Mouse (Mus musculus): ENCODE measurements at regions not wholly inside any gene's neighbourhood (a gene's known extent, or its start where the extent isn't known, plus 50 kb on each side); places are given as distances from the start of the nearest gene placed in this dataset.

DNA sequence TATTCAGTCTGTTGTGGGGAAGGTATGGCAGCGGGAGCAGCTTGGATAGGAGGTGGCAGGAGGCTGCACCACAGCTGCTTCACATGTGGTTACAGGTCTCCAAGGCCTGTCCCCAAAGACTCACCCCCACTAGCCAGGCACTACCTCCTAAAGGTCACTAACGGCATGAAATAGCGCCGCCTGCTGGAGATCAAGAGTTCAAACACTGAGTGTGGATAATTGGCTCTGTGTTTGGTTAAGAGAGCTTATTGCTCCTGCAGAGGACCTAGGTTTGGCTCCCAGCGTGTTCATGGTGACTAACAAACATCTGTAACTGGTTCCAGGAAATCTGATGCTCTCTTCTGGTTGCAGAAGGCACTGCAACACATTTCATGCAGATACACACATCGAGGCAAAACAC, 514.1 kb downstream of the Zfp536 start:
- H3K4me1 ChIP-seq (ENCODE audit: control insufficient read depth in 2 of 2, insufficient read depth in 2 of 2, low read length in 2 of 2): peaks cover 3 to 4% of the 10 kb centered on the region in 2 experiments; a peak in 1 of 4 replicates
- 49% methylated on average over 6 of the region's 6 CpGs for whole genome bisulfite sequencing
- H3K4me3 ChIP-seq (ENCODE audit: control insufficient read depth in 1 of 2, insufficient read depth in 1 of 2, low read depth in 1 of 2, low read length in 2 of 2): no peak overlapping the region
- H3K27me3 ChIP-seq (ENCODE audit: control insufficient read depth, insufficient read depth, low read length): no peaks in the 10 kb centered on the region
- H3K9ac ChIP-seq (ENCODE audit: low read length): no peak overlapping the region
- H3K4me2 ChIP-seq (ENCODE audit: low read length): no peak overlapping the region
- no peaks in the 10 kb centered on the region for H3K36me3 ChIP-seq (ENCODE audit: control insufficient read depth, insufficient read depth, low read length)
- ATAC-seq (ENCODE audit: insufficient number of reproducible peaks, insufficient read depth, low FRiP score, low read depth): no peak
- no peaks in the 10 kb centered on the region for H3K9me3 ChIP-seq (ENCODE audit: control insufficient read depth, low read length)
- no peak overlapping the region for H3K27ac ChIP-seq (replicated peaks in 1 of 2; ENCODE audit: control insufficient read depth in 1 of 2, insufficient read depth in 1 of 2, low read depth in 2 of 2, low read length in 2 of 2)

- H3K9ac ChIP-seq (ENCODE audit: low read length): no peak overlapping the region
- ATAC-seq (ENCODE audit: insufficient number of reproducible peaks, insufficient read depth, low FRiP score, low read depth): no peak
Measured at GRCm38 (mm10) chr7:37262846-37263245, 510.6 kb downstream of the Zfp536 start.

DNA sequence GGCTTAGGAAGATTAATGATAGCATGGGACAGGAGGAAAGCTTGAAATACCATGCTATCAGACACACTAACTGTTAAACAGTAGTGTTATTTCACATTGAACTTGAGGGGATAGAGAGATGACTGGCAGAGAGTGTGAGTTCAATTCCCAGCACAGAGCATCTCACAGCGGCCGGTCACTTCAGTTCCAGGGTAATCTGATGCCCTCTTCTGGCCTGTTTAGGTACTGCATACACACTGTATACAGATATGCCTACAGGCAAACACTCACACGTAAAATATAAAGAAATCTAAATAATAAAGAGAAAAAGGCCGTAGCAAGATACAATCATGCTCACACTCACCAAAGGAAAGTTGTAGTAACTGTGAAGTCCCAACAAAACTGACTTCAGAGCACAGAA, 506.0 kb downstream of the Zfp536 start:
- H3K4me1 ChIP-seq (ENCODE audit: control insufficient read depth in 2 of 2, insufficient read depth in 2 of 2, low read length in 2 of 2): no peaks in the 10 kb centered on the region
- H3K9me3 ChIP-seq (ENCODE audit: control insufficient read depth, low read length): peaks cover 5% of the 10 kb centered on the region; the same call in 1 of the 2 replicates
- 72% methylated on average over 4 of the region's 4 CpGs for WGBS
- no peak overlapping the region for H3K27ac ChIP-seq (replicated peaks in 1 of 2; ENCODE audit: control insufficient read depth in 1 of 2, insufficient read depth in 1 of 2, low read depth in 2 of 2, low read length in 2 of 2)
- no peaks in the 10 kb centered on the region for H3K27me3 ChIP-seq (ENCODE audit: control insufficient read depth, insufficient read depth, low read length)
- no peaks in the 10 kb centered on the region for H3K36me3 ChIP-seq (ENCODE audit: control insufficient read depth, insufficient read depth, low read length)
- H3K4me2 ChIP-seq (ENCODE audit: low read length): no peak overlapping the region
- H3K9ac ChIP-seq (ENCODE audit: low read length): no peak overlapping the region
- no peak for ATAC-seq (ENCODE audit: insufficient number of reproducible peaks, insufficient read depth, low FRiP score, low read depth)
- H3K4me3 ChIP-seq (ENCODE audit: control insufficient read depth in 1 of 2, insufficient read depth in 1 of 2, low read depth in 1 of 2, low read length in 2 of 2): no peak overlapping the region

More at GRCm38 (mm10) chr7:37262846-37263245, 510.6 kb downstream of the Zfp536 start:
- Histone ChIP-seq H3K4me2 (ENCODE audit: low read length) (no peak overlapping the region), H3K9me3 (ENCODE audit: control insufficient read depth, low read length) (no peaks in the 10 kb centered on the region), H3K4me1 (ENCODE audit: control insufficient read depth in 2 of 2, insufficient read depth in 2 of 2, low read length in 2 of 2) (no peaks in the 10 kb centered on the region), H3K36me3 (ENCODE audit: control insufficient read depth, insufficient read depth, low read length) (no peaks in the 10 kb centered on the region), H3K4me3 (ENCODE audit: control insufficient read depth in 1 of 2, insufficient read depth in 1 of 2, low read depth in 1 of 2, low read length in 2 of 2) (no peak overlapping the region), H3K27me3 (ENCODE audit: control insufficient read depth, insufficient read depth, low read length) (no peaks in the 10 kb centered on the region), H3K27ac (replicated peaks in 1 of 2; ENCODE audit: control insufficient read depth in 1 of 2, insufficient read depth in 1 of 2, low read depth in 2 of 2, low read length in 2 of 2) (no peak overlapping the region)
- WGBS: 47% methylated on average over 3 of the region's 3 CpGs

- no peak for ATAC-seq (ENCODE audit: insufficient number of reproducible peaks, insufficient read depth, low FRiP score, low read depth)
- H3K4me3 ChIP-seq (ENCODE audit: control insufficient read depth in 1 of 2, insufficient read depth in 1 of 2, low read depth in 1 of 2, low read length in 2 of 2): no peak overlapping the region
- H3K36me3 ChIP-seq (ENCODE audit: control insufficient read depth, insufficient read depth, low read length): no peaks in the 10 kb centered on the region
- H3K27me3 ChIP-seq (ENCODE audit: control insufficient read depth, insufficient read depth, low read length): no peaks in the 10 kb centered on the region
- H3K4me2 ChIP-seq (ENCODE audit: low read length): no peak overlapping the region
- no peaks in the 10 kb centered on the region for H3K4me1 ChIP-seq (ENCODE audit: control insufficient read depth in 2 of 2, insufficient read depth in 2 of 2, low read length in 2 of 2)
- peaks cover 5% of the 10 kb centered on the region; the same call in 1 of the 2 replicates for H3K9me3 ChIP-seq (ENCODE audit: control insufficient read depth, low read length)
- 77% methylated on average over 3 of the region's 3 CpGs for WGBS
- H3K27ac ChIP-seq (replicated peaks in 1 of 2; ENCODE audit: control insufficient read depth in 1 of 2, insufficient read depth in 1 of 2, low read depth in 2 of 2, low read length in 2 of 2): no peak overlapping the region
- H3K9ac ChIP-seq (ENCODE audit: low read length): no peak overlapping the region
Measured at GRCm38 (mm10) chr7:37270841-37271240, 502.6 kb downstream of the Zfp536 start.

DNA sequence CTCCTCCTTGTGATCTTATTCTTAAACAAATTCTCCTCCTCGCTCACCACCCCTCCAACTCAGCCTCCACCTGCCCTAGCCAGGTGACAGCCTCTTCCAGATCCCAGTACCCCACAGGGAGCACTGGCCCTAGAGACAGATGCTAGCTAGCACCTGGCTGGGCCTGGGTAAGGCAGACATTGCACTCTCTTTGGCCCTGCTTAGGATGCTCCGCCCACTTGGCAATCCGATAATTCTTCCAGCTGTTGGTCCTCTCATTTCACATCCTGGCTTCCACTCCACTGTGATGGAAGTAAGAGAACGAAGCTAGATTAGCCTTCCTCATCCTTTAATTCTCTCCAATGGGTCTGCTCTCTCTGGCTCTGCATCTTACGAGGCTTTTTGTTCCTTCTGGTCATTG, 483.4 kb downstream of the Zfp536 start:
- Histone ChIP-seq H3K4me2 (ENCODE audit: low read length) (no peak overlapping the region), H3K4me3 (ENCODE audit: control insufficient read depth in 1 of 2, insufficient read depth in 1 of 2, low read depth in 1 of 2, low read length in 2 of 2) (no peak overlapping the region), H3K9me3 (ENCODE audit: control insufficient read depth, low read length) (no peaks in the 10 kb centered on the region), H3K9ac (ENCODE audit: low read length) (no peak overlapping the region), H3K4me1 (ENCODE audit: control insufficient read depth in 2 of 2, insufficient read depth in 2 of 2, low read length in 2 of 2) (peaks cover 0 to 3% of the 10 kb centered on the region in 2 experiments; a peak in 2 of 4 replicates), H3K27me3 (ENCODE audit: control insufficient read depth, insufficient read depth, low read length) (no peaks in the 10 kb centered on the region), H3K36me3 (ENCODE audit: control insufficient read depth, insufficient read depth, low read length) (no peaks in the 10 kb centered on the region), H3K27ac (replicated peaks in 1 of 2; ENCODE audit: control insufficient read depth in 1 of 2, insufficient read depth in 1 of 2, low read depth in 2 of 2, low read length in 2 of 2) (no peak overlapping the region)
- ATAC-seq (ENCODE audit: insufficient number of reproducible peaks, insufficient read depth, low FRiP score, low read depth): no peak
- 32% methylated on average over 5 of the region's 5 CpGs for WGBS

GRCm38 (mm10) chr7:37290493-37291045, 482.9 kb downstream of the Zfp536 start:
- WGBS: 32% methylated on average over 19 of the region's 19 CpGs
- no peak for ATAC-seq (ENCODE audit: insufficient number of reproducible peaks, insufficient read depth, low FRiP score, low read depth)
- Histone ChIP-seq H3K36me3 (ENCODE audit: control insufficient read depth, insufficient read depth, low read length) (no peaks in the 10 kb centered on the region), H3K27me3 (ENCODE audit: control insufficient read depth, insufficient read depth, low read length) (no peaks in the 10 kb centered on the region), H3K9ac (ENCODE audit: low read length) (no peak overlapping the region), H3K4me3 (ENCODE audit: control insufficient read depth in 1 of 2, insufficient read depth in 1 of 2, low read depth in 1 of 2, low read length in 2 of 2) (no peak overlapping the region), H3K4me2 (ENCODE audit: low read length) (no peak overlapping the region), H3K4me1 (ENCODE audit: control insufficient read depth in 2 of 2, insufficient read depth in 2 of 2, low read length in 2 of 2) (peaks cover 0 to 3% of the 10 kb centered on the region in 2 experiments; a peak in 2 of 4 replicates), H3K9me3 (ENCODE audit: control insufficient read depth, low read length) (no peaks in the 10 kb centered on the region), H3K27ac (replicated peaks in 1 of 2; ENCODE audit: control insufficient read depth in 1 of 2, insufficient read depth in 1 of 2, low read depth in 2 of 2, low read length in 2 of 2) (no peak overlapping the region)

DNA sequence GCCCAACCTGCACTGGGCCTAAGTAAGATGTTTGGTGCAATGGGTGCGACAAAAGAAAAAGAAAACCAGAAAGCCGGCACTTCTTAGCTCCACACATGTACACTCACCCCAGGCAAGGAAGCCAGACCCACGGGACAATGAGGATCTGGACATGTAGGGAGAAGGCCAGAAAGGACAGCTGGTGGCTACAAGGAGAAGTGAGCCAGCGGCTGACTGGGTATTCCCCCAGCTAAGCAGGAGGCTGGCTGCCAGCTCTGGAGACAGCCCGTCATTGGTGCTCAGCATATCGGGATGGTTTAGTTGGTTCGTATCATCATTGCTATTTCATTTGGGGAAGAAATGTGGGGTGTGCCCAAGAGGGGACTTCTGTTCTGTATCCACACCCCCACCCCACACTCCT, 481.7 kb downstream of the Zfp536 start:
- no peak overlapping the region for H3K4me3 ChIP-seq (ENCODE audit: control insufficient read depth in 1 of 2, insufficient read depth in 1 of 2, low read depth in 1 of 2, low read length in 2 of 2)
- H3K27ac ChIP-seq (replicated peaks in 1 of 2; ENCODE audit: control insufficient read depth in 1 of 2, insufficient read depth in 1 of 2, low read depth in 2 of 2, low read length in 2 of 2): no peak overlapping the region
- H3K4me1 ChIP-seq (ENCODE audit: control insufficient read depth in 2 of 2, insufficient read depth in 2 of 2, low read length in 2 of 2): peaks cover 0 to 3% of the 10 kb centered on the region in 2 experiments; a peak in 2 of 4 replicates
- no peaks in the 10 kb centered on the region for H3K27me3 ChIP-seq (ENCODE audit: control insufficient read depth, insufficient read depth, low read length)
- 81% methylated on average over 7 of the region's 7 CpGs for WGBS
- no peak overlapping the region for H3K9ac ChIP-seq (ENCODE audit: low read length)
- no peaks in the 10 kb centered on the region for H3K9me3 ChIP-seq (ENCODE audit: control insufficient read depth, low read length)
- no peaks in the 10 kb centered on the region for H3K36me3 ChIP-seq (ENCODE audit: control insufficient read depth, insufficient read depth, low read length)
- ATAC-seq (ENCODE audit: insufficient number of reproducible peaks, insufficient read depth, low FRiP score, low read depth): no peak
- no peak overlapping the region for H3K4me2 ChIP-seq (ENCODE audit: low read length)

- Histone ChIP-seq H3K27ac (replicated peaks in 1 of 2; ENCODE audit: control insufficient read depth in 1 of 2, insufficient read depth in 1 of 2, low read depth in 2 of 2, low read length in 2 of 2) (no peak overlapping the region), H3K4me3 (ENCODE audit: control insufficient read depth in 1 of 2, insufficient read depth in 1 of 2, low read depth in 1 of 2, low read length in 2 of 2) (no peak overlapping the region), H3K4me2 (ENCODE audit: low read length) (no peak overlapping the region), H3K9me3 (ENCODE audit: control insufficient read depth, low read length) (no peaks in the 10 kb centered on the region), H3K36me3 (ENCODE audit: control insufficient read depth, insufficient read depth, low read length) (no peaks in the 10 kb centered on the region), H3K27me3 (ENCODE audit: control insufficient read depth, insufficient read depth, low read length) (no peaks in the 10 kb centered on the region), H3K9ac (ENCODE audit: low read length) (no peak overlapping the region), H3K4me1 (ENCODE audit: control insufficient read depth in 2 of 2, insufficient read depth in 2 of 2, low read length in 2 of 2) (peaks cover 0 to 3% of the 10 kb centered on the region in 2 experiments; a peak in 2 of 4 replicates)
- 77% methylated on average over 9 of the region's 9 CpGs for WGBS
- no peak for ATAC-seq (ENCODE audit: insufficient number of reproducible peaks, insufficient read depth, low FRiP score, low read depth)
Measured at GRCm38 (mm10) chr7:37292554-37292953, 480.9 kb downstream of the Zfp536 start.
